Mouse (Mus musculus) urinary bladder, postnatal 25 days (tissue): ENCODE data around the gene Nr0b2.

Experiments used
- DNase-seq: peaks from one replicate; pipeline ENCODE4 v3.0.0; 2022; ENCODE audit warnings: low spot score

Gene Nr0b2

GRCm38 (mm10) chr4:133561622-133562021 lies 8.4 kb downstream of the Nr0b2 start:
- DNase-seq = no peak

- DNase-seq = no peak
Measured at GRCm38 (mm10) chr4:133563123-133563571, 10.0 kb downstream of the Nr0b2 start.

- no peak for DNase-seq
Measured at GRCm38 (mm10) chr4:133567251-133567650, 14.1 kb downstream of the Nr0b2 start.

- DNase-seq = no peak
Measured at GRCm38 (mm10) chr4:133569291-133570065, 16.3 kb downstream of the Nr0b2 start.

- no peak for DNase-seq
Measured at GRCm38 (mm10) chr4:133570066-133570466, 16.9 kb downstream of the Nr0b2 start.

- DNase-seq = peak; percentile 88
Measured at GRCm38 (mm10) chr4:133574070-133574842, 21.1 kb downstream of the Nr0b2 start, which contains the start of gene Gpatch3. Gene Gpatch3, plus strand, starts transcription at chr4:133574745.

- DNase-seq = no peak
Measured at GRCm38 (mm10) chr4:133574843-133575202, 21.6 kb downstream of the Nr0b2 start.

- no peak for DNase-seq
Measured at GRCm38 (mm10) chr4:133577983-133578382, 24.8 kb downstream of the Nr0b2 start.

GRCm38 (mm10) chr4:133583690-133584058 lies 30.5 kb downstream of the Nr0b2 start:
- DNase-seq = peak; percentile 13

- DNase-seq = peak; percentile 71
Measured at GRCm38 (mm10) chr4:133584059-133584951, 31.1 kb downstream of the Nr0b2 start, which contains the start of gene Gpn2. Gene Gpn2, plus strand, starts transcription at chr4:133584362.

GRCm38 (mm10) chr4:133592570-133592969 lies 39.4 kb downstream of the Nr0b2 start:
- peak; percentile 59 for DNase-seq

- peak; percentile 35 for DNase-seq
Measured at GRCm38 (mm10) chr4:133595538-133595937, 42.4 kb downstream of the Nr0b2 start.

- DNase-seq = no peak
Measured at GRCm38 (mm10) chr4:133596084-133596483, 42.9 kb downstream of the Nr0b2 start.

- peak; percentile 21 for DNase-seq
Measured at GRCm38 (mm10) chr4:133598616-133599015, 45.4 kb downstream of the Nr0b2 start.

GRCm38 (mm10) chr4:133599116-133599515 lies 45.9 kb downstream of the Nr0b2 start:
- no peak for DNase-seq

- DNase-seq = peak; percentile 86
Measured at GRCm38 (mm10) chr4:133599571-133600073, 46.4 kb downstream of the Nr0b2 start.

GRCm38 (mm10) chr4:133600306-133600705 lies 47.1 kb downstream of the Nr0b2 start:
- DNase-seq = no peak

GRCm38 (mm10) chr4:133601721-133602218 lies 48.6 kb downstream of the Nr0b2 start, which contains the start of gene Sfn:
Gene Sfn, minus strand, starts transcription at chr4:133602168.
- DNase-seq = peak; percentile 84

GRCm38 (mm10) chr4:133603056-133603455 lies 49.9 kb downstream of the Nr0b2 start:
- DNase-seq = no peak

- DNase-seq = no peak
Measured at GRCm38 (mm10) chr4:133604175-133604574, 51.0 kb downstream of the Nr0b2 start.

GRCm38 (mm10) chr4:133604856-133605255 lies 51.7 kb downstream of the Nr0b2 start:
- peak; percentile 31 for DNase-seq
